Mouse (Mus musculus) liver, embryonic 12.5 days (tissue): ENCODE measurements around the gene Fam214a. TPM values are rescaled to one million over a fixed set of nuclear protein-coding genes. Genes with fewer than 3 reads are reported as not detected.
A peak's percentile ranks its signal among the peaks of the same experiment; 100 is the strongest.

Experiments used
- ATAC-seq: fragments of 200-750 bp; cut with Nextera tagmentation; 2 replicates; pipeline ENCODE4 v1.8.0; 2017; ENCODE audit warnings: moderate number of reproducible peaks, mild to moderate bottlenecking, moderate library complexity
- H3K27ac ChIP-seq: fragments of 300-500 bp; sonication (generic); 2 replicates; pipeline ENCODE4 v1.5.1; 2016; ENCODE audit warnings: mild to moderate bottlenecking
- H3K27me3 ChIP-seq: fragments of 300-500 bp; sonication (generic); replicated peaks from 2 replicates; pipeline ENCODE4 v1.6.1; 2016; ENCODE audit warnings: mild to moderate bottlenecking, moderate library complexity
- H3K36me3 ChIP-seq: fragments of 300-500 bp; sonication (generic); 2 replicates; pipeline ENCODE4 v1.6.1; 2016; ENCODE audit warnings: mild to moderate bottlenecking, moderate library complexity
- H3K4me1 ChIP-seq: fragments of 300-500 bp; sonication (generic); 2 replicates; pipeline ENCODE4 v1.6.1; 2016
- H3K4me2 ChIP-seq: fragments of 300-500 bp; sonication (generic); 2 replicates; pipeline ENCODE4 v1.6.1; 2016; ENCODE audit warnings: mild to moderate bottlenecking, moderate library complexity
- H3K4me3 ChIP-seq: fragments of 300-500 bp; sonication (generic); 2 replicates; pipeline ENCODE4 v1.5.1; 2016; ENCODE audit warnings: mild to moderate bottlenecking, moderate library complexity
- H3K9ac ChIP-seq: fragments of 300-500 bp; sonication (generic); 2 replicates; pipeline ENCODE4 v1.6.1; 2016; ENCODE audit warnings: mild to moderate bottlenecking, moderate library complexity
- H3K9me3 ChIP-seq: fragments of 300-500 bp; sonication (generic); replicated peaks from 2 replicates; pipeline ENCODE4 v1.6.1; 2016; ENCODE audit warnings: mild to moderate bottlenecking, moderate library complexity
- WGBS: fragments of 180-500 bp; shearing (Covaris S2); methylation state at CpG from one replicate; pipeline ENCODE4 v1.1.7; 2016; ENCODE audit not compliant: insufficient replicate concordance; 5-methylcytosine and 5-hydroxymethylcytosine counted together
- polyA plus RNA-seq: library from polyadenylated mRNA; unstranded; fragments of >200 nt; fragmentation: Nextera tagmentation; extraction: Ambion mirVana; gene quantifications from 2 replicates; pipeline ENCODE4 v1.2.1, GENCODE M21; 2016

Gene Fam214a
- polyA plus RNA-seq, 1 experiment from 2014 or later, result 1.8 TPM

- Histone ChIP-seq H3K27ac (no peak overlapping the region), H3K9me3 (no peaks in the 10 kb centered on the region), H3K4me1 (peaks cover 8% of the 10 kb centered on the region), H3K4me2 (no peak overlapping the region), H3K27me3 (no peaks in the 10 kb centered on the region), H3K9ac (no peak overlapping the region), H3K36me3 (no peaks in the 10 kb centered on the region; the same call in 1 of the 2 replicates), H3K4me3 (no peak overlapping the region)
- WGBS, result 72% methylated on average over 3 of the region's 3 CpGs
- no peak for ATAC-seq
Observed at GRCm38 (mm10) chr9:75019592-75019991, 66.9 kb downstream of the Fam214a start.

GRCm38 (mm10) chr9:75020561-75020960, 67.9 kb downstream of the Fam214a start:
- H3K4me1 ChIP-seq, result peaks cover 8% of the 10 kb centered on the region
- peaks cover under 1% of the 10 kb centered on the region for H3K36me3 ChIP-seq
- no peak for ATAC-seq
- 58% methylated on average over 4 of the region's 4 CpGs for WGBS
- no peak overlapping the region for H3K27ac ChIP-seq
- no peaks in the 10 kb centered on the region for H3K27me3 ChIP-seq
- no peaks in the 10 kb centered on the region for H3K9me3 ChIP-seq
- H3K9ac ChIP-seq, result no peak overlapping the region
- H3K4me2 ChIP-seq, result no peak overlapping the region
- H3K4me3 ChIP-seq, result no peak overlapping the region

- no peak overlapping the region for H3K4me3 ChIP-seq
- no peaks in the 10 kb centered on the region for H3K27me3 ChIP-seq
- H3K9ac ChIP-seq, result no peak overlapping the region
- no peaks in the 10 kb centered on the region for H3K9me3 ChIP-seq
- no peak overlapping the region for H3K27ac ChIP-seq
- WGBS, result 79% methylated on average over 7 of the region's 7 CpGs
- no peak for ATAC-seq
- H3K4me2 ChIP-seq, result no peak overlapping the region
- peaks cover 8% of the 10 kb centered on the region for H3K4me1 ChIP-seq
- peaks cover 3% of the 10 kb centered on the region for H3K36me3 ChIP-seq
Observed at GRCm38 (mm10) chr9:75022546-75022945, 69.9 kb downstream of the Fam214a start.

- H3K4me2 ChIP-seq, result no peak overlapping the region
- no peak overlapping the region for H3K9ac ChIP-seq
- H3K27me3 ChIP-seq, result no peaks in the 10 kb centered on the region
- H3K27ac ChIP-seq, result no peak overlapping the region
- 60% methylated on average over 5 of the region's 5 CpGs for WGBS
- no peaks in the 10 kb centered on the region for H3K9me3 ChIP-seq
- ATAC-seq, result 0 out of 2 replicates have a peak, but pooled peaks have one; percentile 37
- peaks cover 3% of the 10 kb centered on the region for H3K36me3 ChIP-seq
- no peak overlapping the region for H3K4me3 ChIP-seq
- peaks cover 8% of the 10 kb centered on the region for H3K4me1 ChIP-seq
Observed at GRCm38 (mm10) chr9:75023150-75023894, 70.6 kb downstream of the Fam214a start.

GRCm38 (mm10) chr9:75024089-75024488, 71.4 kb downstream of the Fam214a start:
- Histone ChIP-seq H3K4me3 (no peak overlapping the region), H3K27me3 (no peaks in the 10 kb centered on the region), H3K4me1 (peaks cover 8% of the 10 kb centered on the region), H3K36me3 (peaks cover 3% of the 10 kb centered on the region), H3K9me3 (no peaks in the 10 kb centered on the region), H3K27ac (no peak overlapping the region), H3K4me2 (no peak overlapping the region), H3K9ac (no peak overlapping the region)
- 27% methylated on average over 7 of the region's 7 CpGs for WGBS
- ATAC-seq, result peak; percentile 85

- H3K4me3 ChIP-seq, result no peak overlapping the region
- H3K27me3 ChIP-seq, result no peaks in the 10 kb centered on the region
- H3K36me3 ChIP-seq, result peaks cover 3% of the 10 kb centered on the region; the same call in 1 of the 2 replicates
- H3K4me1 ChIP-seq, result peaks cover 8% of the 10 kb centered on the region
- no peak overlapping the region for H3K4me2 ChIP-seq
- WGBS, result 54% methylated on average over 6 of the region's 6 CpGs
- no peak overlapping the region for H3K27ac ChIP-seq
- no peak for ATAC-seq
- H3K9me3 ChIP-seq, result no peaks in the 10 kb centered on the region
- no peak overlapping the region for H3K9ac ChIP-seq
Observed at GRCm38 (mm10) chr9:75025689-75026088, 73.0 kb downstream of the Fam214a start.

- Histone ChIP-seq H3K36me3 (no peaks in the 10 kb centered on the region), H3K9ac (no peak overlapping the region), H3K4me1 (peaks cover 7% of the 10 kb centered on the region), H3K4me2 (no peak overlapping the region), H3K27ac (no peak overlapping the region), H3K4me3 (no peak overlapping the region), H3K27me3 (no peaks in the 10 kb centered on the region), H3K9me3 (no peaks in the 10 kb centered on the region)
- ATAC-seq, result no peak
- WGBS, result 67% methylated on average over 1 of the region's 1 CpGs
Observed at GRCm38 (mm10) chr9:75032408-75032807, 79.7 kb downstream of the Fam214a start.

GRCm38 (mm10) chr9:75033141-75033540, 80.5 kb downstream of the Fam214a start:
- H3K27ac ChIP-seq, result no peak overlapping the region
- no peak overlapping the region for H3K4me3 ChIP-seq
- H3K9ac ChIP-seq, result no peak overlapping the region
- H3K4me1 ChIP-seq, result peaks cover 10% of the 10 kb centered on the region
- H3K4me2 ChIP-seq, result no peak overlapping the region
- 46% methylated on average over 7 of the region's 7 CpGs for WGBS
- no peaks in the 10 kb centered on the region for H3K36me3 ChIP-seq
- no peaks in the 10 kb centered on the region for H3K27me3 ChIP-seq
- no peaks in the 10 kb centered on the region for H3K9me3 ChIP-seq
- ATAC-seq, result no peak

- H3K4me2 ChIP-seq, result no peak overlapping the region
- H3K27me3 ChIP-seq, result no peaks in the 10 kb centered on the region
- H3K9ac ChIP-seq, result no peak overlapping the region
- H3K4me1 ChIP-seq, result peaks cover 21% of the 10 kb centered on the region
- 19% methylated on average over 1 of the region's 1 CpGs for WGBS
- H3K36me3 ChIP-seq, result peaks cover 5% of the 10 kb centered on the region
- no peak overlapping the region for H3K4me3 ChIP-seq
- no peaks in the 10 kb centered on the region for H3K9me3 ChIP-seq
- no peak overlapping the region for H3K27ac ChIP-seq
- ATAC-seq, result no peak
Observed at GRCm38 (mm10) chr9:75034691-75035090, 82.0 kb downstream of the Fam214a start.

GRCm38 (mm10) chr9:75035944-75036343, 83.3 kb downstream of the Fam214a start:
- peaks cover 10% of the 10 kb centered on the region for H3K36me3 ChIP-seq
- H3K4me1 ChIP-seq, result peaks cover 30% of the 10 kb centered on the region
- no peak overlapping the region for H3K4me2 ChIP-seq
- 68% methylated on average over 4 of the region's 4 CpGs for WGBS
- H3K4me3 ChIP-seq, result no peak overlapping the region
- ATAC-seq, result no peak
- no peak overlapping the region for H3K9ac ChIP-seq
- H3K27ac ChIP-seq, result no peak overlapping the region
- no peaks in the 10 kb centered on the region for H3K27me3 ChIP-seq
- H3K9me3 ChIP-seq, result no peaks in the 10 kb centered on the region

GRCm38 (mm10) chr9:75037451-75038356, 85.0 kb downstream of the Fam214a start, which contains the start of gene Arpp19:
TSS of gene Arpp19 (plus strand) at chr9:75037614.
- peak; percentile 89 for ATAC-seq
- under 1% methylated on average over 69 of the region's 73 CpGs for WGBS

GRCm38 (mm10) chr9:75038357-75038688, 85.6 kb downstream of the Fam214a start:
- H3K4me3 ChIP-seq, result peak overlapping the region; percentile 81
- peaks cover 30% of the 10 kb centered on the region for H3K4me1 ChIP-seq
- peaks cover 20% of the 10 kb centered on the region for H3K36me3 ChIP-seq
- peak overlapping the region; percentile 75 for H3K27ac ChIP-seq
- peak overlapping the region; percentile 76 for H3K4me2 ChIP-seq
- H3K9ac ChIP-seq, result peak overlapping the region; percentile 92
- H3K9me3 ChIP-seq, result no peaks in the 10 kb centered on the region
- H3K27me3 ChIP-seq, result no peaks in the 10 kb centered on the region
- WGBS, result 0% methylated on average over 10 of the region's 10 CpGs
- peak; percentile 34 for ATAC-seq

More at GRCm38 (mm10) chr9:75037451-75038356, 85.0 kb downstream of the Fam214a start, which contains the start of gene Arpp19:
- H3K27me3 ChIP-seq, result no peaks in the 10 kb centered on the region
- no peaks in the 10 kb centered on the region for H3K9me3 ChIP-seq
- peak within 1 kb of the TSS; percentile 75 for H3K27ac ChIP-seq
- H3K9ac ChIP-seq, result peak within 1 kb of the TSS; percentile 92
- peak within 1 kb of the TSS; percentile 81 for H3K4me3 ChIP-seq
- peak within 1 kb of the TSS; percentile 76 for H3K4me2 ChIP-seq
- H3K36me3 ChIP-seq, result peaks cover 14% of the 10 kb centered on the region
- peaks cover 30% of the 10 kb centered on the region for H3K4me1 ChIP-seq
